Mouse (Mus musculus) forebrain, embryonic 12.5 days (tissue): Measurements from ENCODE around the gene Fam53a. TPM values are rescaled to one million over a fixed set of nuclear protein-coding genes. Genes with fewer than 3 reads are reported as not detected.

Experiments used
- ATAC-seq: fragments of 200-750 bp; cut with Nextera tagmentation; 2 replicates; pipeline ENCODE4 v1.8.0; 2017; ENCODE audit warnings: moderate TSS enrichment; ENCODE audit not compliant: low FRiP score
- H3K27ac ChIP-seq: fragments of 300-500 bp; sonication (generic); 2 replicates; pipeline ENCODE4 v1.5.1; 2016; ENCODE audit warnings: mild to moderate bottlenecking
- H3K27me3 ChIP-seq: fragments of 300-500 bp; sonication (generic); 2 replicates; pipeline ENCODE4 v1.6.1; 2016; ENCODE audit warnings: mild to moderate bottlenecking
- H3K36me3 ChIP-seq: fragments of 300-500 bp; sonication (generic); replicated peaks from 2 replicates; pipeline ENCODE4 v1.6.1; 2016; ENCODE audit warnings: mild to moderate bottlenecking
- H3K4me1 ChIP-seq: fragments of 300-500 bp; sonication (generic); 2 replicates; pipeline ENCODE4 v1.6.1; 2016
- H3K4me2 ChIP-seq: fragments of 300-500 bp; sonication (generic); 2 replicates; pipeline ENCODE4 v1.6.1; 2016; ENCODE audit warnings: mild to moderate bottlenecking, moderate library complexity
- H3K4me3 ChIP-seq: fragments of 300-500 bp; sonication (generic); replicated peaks from 2 replicates; pipeline ENCODE4 v1.5.1; 2016; ENCODE audit warnings: mild to moderate bottlenecking
- H3K9ac ChIP-seq: fragments of 300-500 bp; sonication (generic); 2 replicates; pipeline ENCODE4 v1.6.1; 2016; ENCODE audit warnings: mild to moderate bottlenecking
- H3K9me3 ChIP-seq: fragments of 300-500 bp; sonication (generic); 2 replicates; pipeline ENCODE4 v1.6.1; 2016
- WGBS: fragments of 180-500 bp; shearing (Covaris S2); methylation state at CpG from one replicate; pipeline ENCODE4 v1.1.7; 2016; 5-methylcytosine and 5-hydroxymethylcytosine counted together
- polyA plus RNA-seq: library from polyadenylated mRNA; unstranded; fragments of >200 nt; fragmentation: Nextera tagmentation; extraction: Ambion mirVana; gene quantifications from 2 replicates; pipeline ENCODE4 v1.2.1, GENCODE M21; 2016

Fam53a gene
- 55.0 and 57.4 TPM in 2 replicates for polyA plus RNA-seq

DNA sequence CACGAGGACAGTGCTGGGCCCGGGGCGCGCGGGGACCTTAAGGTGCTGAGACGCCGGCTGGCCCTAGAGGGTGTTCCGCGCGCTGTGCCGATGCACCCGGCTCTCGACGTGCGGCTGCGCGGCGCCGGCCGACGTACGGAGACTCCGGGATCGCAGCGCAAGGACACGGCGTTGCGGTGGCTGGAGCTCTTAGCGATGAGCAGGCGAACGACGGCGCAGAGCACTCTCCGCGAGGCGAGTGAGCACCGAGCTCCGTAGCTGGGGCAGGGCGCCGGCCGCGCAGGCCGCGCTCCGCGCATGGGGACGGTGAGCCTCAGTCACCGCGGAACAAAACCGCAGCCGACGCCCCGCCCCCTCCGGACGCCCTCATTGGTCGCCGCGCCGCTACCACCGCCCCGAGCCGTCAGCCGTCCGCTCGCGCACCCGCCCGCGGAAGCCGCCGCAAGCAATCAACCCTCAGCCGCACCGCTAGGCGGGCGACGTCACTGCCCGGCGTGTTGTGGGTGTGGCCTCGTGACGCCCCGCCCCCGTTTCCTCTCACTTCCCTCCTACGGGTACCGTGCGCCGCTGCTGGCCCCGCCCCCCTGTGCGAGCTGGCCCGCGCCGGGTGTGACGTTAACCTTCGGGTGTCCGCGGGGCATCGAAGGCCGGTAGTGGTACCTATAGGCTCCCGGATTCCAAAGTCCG, at the start of gene Fam53a, which contains the start of gene Gm9903:
Gene Fam53a, minus strand, starts transcription at position 335 of the 687 bp plus-strand sequence.
Gene Gm9903, plus strand, starts transcription at position 625 of the 687 bp plus-strand sequence.
- Histone ChIP-seq H3K4me2 (peak within 1 kb of the TSS; percentile 88), H3K9me3 (no peaks in the 10 kb centered on the region), H3K9ac (peak within 1 kb of the TSS; percentile 83), H3K27ac (peak within 1 kb of the TSS; percentile 92), H3K27me3 (0 out of 2 replicates have a peak, but pooled peaks cover 4% of the 10 kb centered on the region), H3K4me1 (peaks cover 25% of the 10 kb centered on the region), H3K36me3 (no peaks in the 10 kb centered on the region), H3K4me3 (peak within 1 kb of the TSS; percentile 76)
- peak; percentile 96 for ATAC-seq
- under 1% methylated on average over 89 of the region's 99 CpGs for WGBS

DNA sequence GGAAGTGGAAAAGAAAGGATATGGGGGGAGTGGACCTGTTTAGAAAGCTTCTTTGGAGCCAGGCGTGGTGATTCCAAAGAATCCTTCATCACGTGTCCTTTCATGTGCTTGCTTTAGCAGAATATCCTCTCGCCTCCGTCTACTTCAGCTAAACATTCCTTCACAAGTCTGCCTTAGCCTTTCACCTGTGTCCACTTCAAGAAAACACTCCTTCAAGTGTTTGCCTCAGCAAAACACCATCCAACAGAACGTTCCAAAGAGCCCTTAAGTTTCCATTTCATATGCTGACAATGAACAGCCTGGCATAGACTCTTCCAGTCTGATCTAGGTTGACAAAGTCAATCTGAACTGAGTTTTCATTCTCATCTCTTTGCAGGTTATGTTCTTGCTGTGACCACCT, 48.8 kb upstream of the Fam53a start:
- Histone ChIP-seq H3K27me3 (peaks cover 4% of the 10 kb centered on the region; the same call in 1 of the 2 replicates), H3K4me2 (no peak overlapping the region), H3K9ac (no peak overlapping the region), H3K4me1 (peaks cover 9% of the 10 kb centered on the region), H3K4me3 (no peak overlapping the region), H3K27ac (no peak overlapping the region), H3K9me3 (no peaks in the 10 kb centered on the region), H3K36me3 (peaks cover 1% of the 10 kb centered on the region; the same call in 1 of the 2 replicates)
- ATAC-seq = no peak
- 85% methylated on average over 5 of the region's 5 CpGs for WGBS

DNA sequence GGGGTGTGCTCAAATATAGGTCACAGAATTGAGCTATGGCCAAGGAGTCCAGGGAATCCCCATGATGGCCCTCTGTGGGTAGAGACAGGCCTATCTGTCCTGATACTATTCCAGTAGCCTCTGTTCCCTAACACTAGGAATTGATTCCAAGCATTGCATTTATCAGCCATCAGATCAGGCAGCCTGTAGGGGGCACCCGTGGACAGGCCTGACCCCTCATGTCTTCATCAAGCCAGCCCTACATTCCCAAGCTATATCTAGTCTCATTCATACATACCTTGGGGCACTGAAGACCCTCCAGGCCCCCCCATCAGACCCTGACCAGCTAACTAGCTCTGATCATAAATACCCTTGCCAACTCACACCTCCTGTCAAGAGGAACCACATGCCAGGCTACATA, 46.5 kb upstream of the Fam53a start:
- ATAC-seq = peak; percentile 49; the same call in 1 of the 2 replicates

DNA sequence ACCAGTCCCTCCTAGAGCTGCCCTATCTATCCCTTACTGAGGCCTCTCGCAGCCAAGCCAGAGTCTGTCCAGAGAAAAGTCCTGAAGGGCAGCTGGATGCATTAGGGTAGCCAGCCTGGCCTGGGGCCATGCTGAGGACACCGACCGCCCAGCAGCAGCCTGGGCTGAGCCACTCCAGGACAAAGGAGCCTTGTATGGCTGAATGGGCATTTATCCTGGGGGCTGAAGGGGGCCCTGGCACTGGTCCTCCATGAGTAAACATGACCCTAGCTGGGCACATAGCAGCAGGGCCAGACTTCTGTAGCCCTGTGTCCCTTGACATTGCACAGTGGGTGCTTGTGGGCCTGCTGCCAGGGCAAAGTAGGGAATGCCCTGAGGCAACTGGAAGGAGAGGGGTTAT, 45.0 kb upstream of the Fam53a start:
- no peak for ATAC-seq
- no peaks in the 10 kb centered on the region for H3K9me3 ChIP-seq
- no peak overlapping the region for H3K4me3 ChIP-seq
- peaks cover 9% of the 10 kb centered on the region for H3K4me1 ChIP-seq
- H3K4me2 ChIP-seq = no peak overlapping the region
- peak overlapping the region; percentile 50; the same call in 1 of the 2 replicates for H3K27ac ChIP-seq
- WGBS = 44% methylated on average over 3 of the region's 3 CpGs
- H3K27me3 ChIP-seq = peaks cover 4% of the 10 kb centered on the region; the same call in 1 of the 2 replicates
- peaks cover 38% of the 10 kb centered on the region for H3K36me3 ChIP-seq
- 0 out of 2 replicates have a peak overlapping the region, but pooled peaks have one; percentile 17 for H3K9ac ChIP-seq

More for the DNA sequence above, 46.5 kb upstream of the Fam53a start:
- Histone ChIP-seq H3K36me3 (peaks cover 22% of the 10 kb centered on the region), H3K9me3 (no peaks in the 10 kb centered on the region), H3K4me2 (no peak overlapping the region), H3K27me3 (peaks cover 4% of the 10 kb centered on the region; the same call in 1 of the 2 replicates), H3K27ac (no peak overlapping the region), H3K4me1 (peaks cover 9% of the 10 kb centered on the region), H3K9ac (no peak overlapping the region), H3K4me3 (no peak overlapping the region)
- 0% methylated on average over 1 of the region's 1 CpGs for WGBS

DNA sequence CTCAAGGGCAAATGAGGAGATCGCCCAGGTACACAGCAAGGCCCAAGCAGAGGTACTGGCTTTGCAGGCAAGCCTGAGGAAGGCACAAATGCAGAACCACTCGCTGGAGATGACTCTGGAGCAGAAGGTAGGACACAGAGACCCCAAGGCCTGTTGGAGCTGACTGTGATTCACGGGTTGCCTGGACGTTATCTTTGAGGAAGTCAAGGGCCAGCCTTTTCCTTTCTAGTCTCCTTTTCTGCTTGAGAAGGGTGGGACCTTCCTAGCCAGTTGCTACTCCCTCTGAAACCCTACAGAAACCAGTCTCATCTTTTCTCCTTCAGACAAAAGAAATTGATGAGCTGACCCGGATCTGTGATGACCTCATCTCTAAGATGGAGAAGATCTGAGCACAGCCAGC, 42.2 kb upstream of the Fam53a start:
- no peaks in the 10 kb centered on the region for H3K27me3 ChIP-seq
- no peaks in the 10 kb centered on the region for H3K9me3 ChIP-seq
- H3K36me3 ChIP-seq = peaks cover 65% of the 10 kb centered on the region
- ATAC-seq = no peak
- H3K4me1 ChIP-seq = peaks cover 9% of the 10 kb centered on the region
- WGBS = 83% methylated on average over 5 of the region's 5 CpGs
- no peak overlapping the region for H3K27ac ChIP-seq
- no peak overlapping the region for H3K4me3 ChIP-seq
- no peak overlapping the region for H3K4me2 ChIP-seq
- H3K9ac ChIP-seq = no peak overlapping the region

DNA sequence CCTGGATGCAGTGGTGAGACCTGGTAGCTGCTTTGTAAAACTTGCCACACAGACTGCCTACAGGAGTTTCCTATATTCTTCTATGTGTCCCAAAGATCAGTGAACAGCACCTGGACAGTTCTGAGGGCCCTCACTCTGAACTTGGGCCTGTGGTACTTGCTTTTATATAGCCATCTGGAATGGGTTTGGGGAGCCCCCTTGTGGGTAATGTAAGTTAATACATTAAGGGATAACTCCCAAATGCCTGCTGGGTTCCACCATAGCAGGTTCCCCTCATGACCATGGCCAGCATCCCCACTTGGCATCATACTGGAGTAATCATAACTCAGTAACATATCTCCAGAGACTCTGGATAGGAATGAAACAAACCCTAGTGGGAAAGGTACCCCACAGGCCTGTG, 38.8 kb upstream of the Fam53a start:
- H3K4me3 ChIP-seq = no peak overlapping the region
- no peak overlapping the region for H3K9ac ChIP-seq
- H3K4me2 ChIP-seq = no peak overlapping the region
- no peak for ATAC-seq
- no peaks in the 10 kb centered on the region for H3K27me3 ChIP-seq
- H3K4me1 ChIP-seq = no peaks in the 10 kb centered on the region
- no peak overlapping the region for H3K27ac ChIP-seq
- no peaks in the 10 kb centered on the region for H3K9me3 ChIP-seq
- H3K36me3 ChIP-seq = peaks cover 89% of the 10 kb centered on the region

DNA sequence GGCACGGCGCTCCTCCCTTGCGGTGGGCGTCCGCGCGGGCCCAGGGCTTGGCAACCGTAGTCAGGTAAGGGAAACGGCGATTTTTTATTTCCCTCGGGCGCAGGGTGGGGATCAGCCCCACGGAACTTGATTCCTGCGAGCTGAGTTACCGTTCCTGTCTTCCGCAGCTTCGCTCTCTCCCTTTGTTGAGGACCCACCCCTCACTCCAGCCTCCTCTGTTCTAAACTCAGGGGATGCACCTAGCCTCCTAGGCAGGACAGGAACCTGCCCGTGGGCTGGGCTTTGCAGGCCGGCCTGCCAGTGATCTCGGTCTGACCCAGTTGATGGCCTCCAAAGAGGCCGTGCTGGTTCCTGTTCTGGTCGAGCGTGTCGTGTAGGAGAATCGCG, 29.2 kb upstream of the Fam53a start:
- H3K4me2 ChIP-seq = peak overlapping the region; percentile 97
- H3K4me3 ChIP-seq = peak overlapping the region; percentile 72
- peaks cover 36% of the 10 kb centered on the region for H3K4me1 ChIP-seq
- H3K9me3 ChIP-seq = no peaks in the 10 kb centered on the region
- peaks cover 46% of the 10 kb centered on the region for H3K36me3 ChIP-seq
- WGBS = 0% methylated on average over 26 of the region's 26 CpGs
- H3K27ac ChIP-seq = peak overlapping the region; percentile 91
- no peak; the same call in none of the 2 replicates for ATAC-seq
- H3K9ac ChIP-seq = peak overlapping the region; percentile 86
- no peaks in the 10 kb centered on the region for H3K27me3 ChIP-seq

DNA sequence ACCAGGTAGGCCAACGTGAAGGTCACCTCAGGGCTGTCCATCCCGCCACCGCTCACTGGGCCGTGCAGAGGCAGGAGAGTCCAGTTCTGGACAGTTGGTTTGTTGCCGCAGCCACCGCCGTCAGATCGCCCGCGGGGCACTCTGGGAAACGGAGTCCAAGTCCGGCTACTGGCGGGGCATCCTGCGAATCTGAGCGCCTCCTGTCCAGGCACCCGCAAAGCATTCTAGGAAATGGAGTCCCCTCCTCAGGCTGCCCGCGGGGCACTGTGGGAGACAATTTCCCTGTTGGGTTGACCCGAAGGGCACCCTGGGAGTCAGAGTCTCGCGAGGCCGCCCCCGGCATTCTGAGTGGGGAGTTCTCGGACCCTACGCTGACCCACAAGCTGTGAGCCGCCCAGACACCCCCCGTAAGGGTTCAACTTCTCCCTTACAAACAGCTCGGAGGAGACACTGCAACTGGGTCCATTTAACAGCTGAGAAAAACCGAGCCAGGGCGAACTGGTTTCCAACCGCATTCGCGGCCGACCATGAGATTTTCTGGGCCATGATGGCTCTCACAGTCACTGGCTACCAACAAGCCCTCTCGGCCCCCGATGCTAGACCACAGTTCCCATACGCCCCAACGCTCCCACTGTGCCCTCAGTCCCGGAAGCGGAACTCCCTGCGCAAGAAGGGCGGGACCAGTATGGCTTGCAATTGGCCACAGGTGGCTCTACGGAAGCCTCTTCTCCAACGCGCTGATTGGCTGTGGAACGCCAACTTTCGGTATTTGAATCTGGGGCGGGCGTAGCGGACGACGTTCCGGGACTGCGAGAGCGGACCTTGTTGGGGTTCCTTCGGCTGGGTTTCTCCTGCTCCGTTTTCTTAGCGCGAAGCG, 28.6 kb upstream of the Fam53a start, which contains the start of the genes Tacc3 and Tmem129:
Gene Tacc3, plus strand, starts transcription at position 342 of the 877 bp plus-strand sequence.
Gene Tmem129, minus strand, starts transcription at position 630 of the 877 bp plus-strand sequence.
- H3K4me2 ChIP-seq = peak within 1 kb of the TSS; percentile 97
- H3K9ac ChIP-seq = peak within 1 kb of the TSS; percentile 86
- no peaks in the 10 kb centered on the region for H3K27me3 ChIP-seq
- peaks cover 48% of the 10 kb centered on the region for H3K36me3 ChIP-seq
- peak; percentile 97 for ATAC-seq
- H3K9me3 ChIP-seq = no peaks in the 10 kb centered on the region
- peaks cover 36% of the 10 kb centered on the region for H3K4me1 ChIP-seq
- H3K4me3 ChIP-seq = peak within 1 kb of the TSS; percentile 72
- H3K27ac ChIP-seq = peak within 1 kb of the TSS; percentile 91
- WGBS = under 1% methylated on average over 60 of the region's 60 CpGs

DNA sequence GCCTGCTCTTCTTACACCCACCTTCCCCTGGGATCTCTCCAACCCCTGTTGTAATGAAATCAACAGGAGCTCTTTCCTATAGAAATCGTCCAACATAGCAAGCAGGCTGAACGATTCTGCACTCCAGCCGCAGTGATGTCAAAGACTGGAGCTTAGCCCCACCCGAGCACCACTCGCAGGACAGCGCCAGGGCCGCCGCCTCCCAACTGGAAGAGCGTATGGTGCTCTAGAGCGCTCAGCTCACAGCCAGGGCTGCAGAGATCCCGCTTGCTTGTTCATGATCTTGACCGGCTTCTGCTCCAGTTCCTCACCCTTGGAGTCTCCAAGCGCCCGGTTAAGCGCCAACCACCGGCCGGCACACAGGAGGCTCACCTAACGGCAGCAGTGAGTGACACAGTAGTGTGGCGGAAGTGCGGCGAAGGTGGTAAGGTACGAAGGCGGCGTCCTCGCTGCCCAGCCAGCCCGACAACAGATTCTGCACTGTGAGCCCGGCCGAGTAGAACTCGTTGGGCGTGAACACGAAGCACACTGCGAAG, 27.9 kb upstream of the Fam53a start:
- peaks cover 39% of the 10 kb centered on the region for H3K4me1 ChIP-seq
- peak overlapping the region; percentile 91 for H3K27ac ChIP-seq
- H3K4me3 ChIP-seq = peak overlapping the region; percentile 72
- 1% methylated on average over 32 of the region's 32 CpGs for WGBS
- H3K36me3 ChIP-seq = peaks cover 42% of the 10 kb centered on the region
- ATAC-seq = peak; percentile 45
- peak overlapping the region; percentile 86 for H3K9ac ChIP-seq
- no peaks in the 10 kb centered on the region for H3K27me3 ChIP-seq
- H3K4me2 ChIP-seq = peak overlapping the region; percentile 97
- H3K9me3 ChIP-seq = no peaks in the 10 kb centered on the region

DNA sequence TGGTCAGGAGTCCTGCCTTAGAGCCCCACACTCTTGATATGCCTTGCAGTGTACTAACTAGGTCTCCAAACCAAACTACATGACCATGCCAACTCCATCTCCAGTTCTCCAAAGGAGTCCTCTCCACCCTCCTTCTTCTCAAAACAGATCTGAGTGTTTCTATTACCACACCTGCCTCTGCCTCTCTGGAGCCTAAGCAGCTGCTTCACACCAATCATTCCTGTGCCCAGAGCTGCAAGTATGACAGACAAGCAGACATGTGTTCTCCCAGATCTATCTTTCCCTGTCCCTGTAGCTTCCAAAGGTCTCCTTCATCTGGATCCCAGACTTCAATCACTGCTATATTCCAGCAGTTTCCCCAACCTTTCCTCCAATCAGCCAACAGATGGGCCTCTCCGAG, 27.3 kb upstream of the Fam53a start:
- H3K36me3 ChIP-seq = peaks cover 37% of the 10 kb centered on the region
- WGBS = 43% methylated on average over 1 of the region's 1 CpGs
- no peak for ATAC-seq
- peak overlapping the region; percentile 86 for H3K9ac ChIP-seq
- peaks cover 39% of the 10 kb centered on the region for H3K4me1 ChIP-seq
- H3K4me2 ChIP-seq = peak overlapping the region; percentile 97
- H3K9me3 ChIP-seq = no peaks in the 10 kb centered on the region
- H3K27me3 ChIP-seq = no peaks in the 10 kb centered on the region
- H3K27ac ChIP-seq = 0 out of 2 replicates have a peak overlapping the region, but pooled peaks have one; percentile 91
- peak overlapping the region; percentile 72 for H3K4me3 ChIP-seq

DNA sequence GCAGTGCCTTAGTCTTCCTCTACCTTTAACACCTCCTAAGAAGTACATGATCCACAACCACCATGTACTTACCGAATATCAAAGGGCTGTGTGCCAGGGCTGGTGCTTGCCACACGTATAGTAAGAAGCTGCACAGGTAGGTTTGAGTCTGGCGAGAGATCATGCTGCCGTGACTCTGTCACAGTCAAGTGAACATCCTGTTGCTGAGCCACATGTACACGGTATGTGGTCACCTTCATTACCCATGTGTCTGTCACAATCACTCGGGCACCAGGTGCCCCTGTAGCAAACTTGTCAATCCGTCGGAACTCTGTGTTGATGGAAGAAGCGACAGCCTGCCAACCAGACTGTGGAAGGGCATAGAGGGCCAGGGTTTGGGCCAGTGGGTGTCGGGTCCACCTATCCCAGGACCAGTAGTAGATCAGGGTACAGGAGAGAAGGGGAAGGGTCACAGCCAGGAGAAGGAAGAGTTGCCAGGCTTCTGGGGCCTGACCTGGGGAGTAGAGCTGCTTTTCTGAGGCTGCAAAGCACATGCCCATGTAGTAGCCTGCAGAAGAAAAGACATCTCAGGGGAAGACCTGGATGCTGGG, 25.9 kb upstream of the Fam53a start:
- no peak overlapping the region for H3K4me3 ChIP-seq
- H3K27me3 ChIP-seq = no peaks in the 10 kb centered on the region
- peaks cover 23% of the 10 kb centered on the region for H3K36me3 ChIP-seq
- WGBS = 94% methylated on average over 10 of the region's 10 CpGs
- no peak overlapping the region for H3K9ac ChIP-seq
- no peaks in the 10 kb centered on the region for H3K9me3 ChIP-seq
- H3K4me2 ChIP-seq = no peak overlapping the region
- no peak overlapping the region for H3K27ac ChIP-seq
- peaks cover 49% of the 10 kb centered on the region for H3K4me1 ChIP-seq
- ATAC-seq = no peak
